Mouse (Mus musculus) stomach, embryonic 14.5 days (tissue): ENCODE data around the gene Atl3. TPM values are rescaled to one million over a fixed set of nuclear protein-coding genes. Genes with fewer than 3 reads are reported as not detected.

ENCODE experiments used
- polyA plus RNA-seq: library from polyadenylated mRNA; unstranded; fragments of >200 nt; fragmentation: Nextera tagmentation; extraction: Ambion mirVana; gene quantifications from 2 replicates; pipeline ENCODE4 v1.2.1, GENCODE M21; 2014

Atl3 gene
- polyA plus RNA-seq, 1 experiment from 2014 or later, result 21.0 TPM

Other genes with a start within 250 kb of the Atl3 start
- gene Rcor2, start 226.7 kb upstream of the Atl3 start, polyA plus RNA-seq, result 8.4 and 10.2 TPM in 2 replicates
- gene Mark2, start 152.2 kb upstream of the Atl3 start, polyA plus RNA-seq, result 54.4 and 63.4 TPM in 2 replicates
- 25.2 and 29.9 TPM in 2 replicates for gene Spindoc, start 111.0 kb upstream of the Atl3 start, polyA plus RNA-seq
- 13.8 TPM in 2 replicates for gene 2700081O15Rik, start 76.4 kb upstream of the Atl3 start, polyA plus RNA-seq
- 126 and 130 TPM in 2 replicates for gene Rtn3, start 10.8 kb upstream of the Atl3 start, polyA plus RNA-seq
- gene Pla2g16, start 63.4 kb downstream of the Atl3 start, polyA plus RNA-seq, result 7.6 and 8.1 TPM in 2 replicates
- 1.5 and 2.4 TPM in 2 replicates for gene Lgals12, start 113.2 kb downstream of the Atl3 start, polyA plus RNA-seq
- gene Hrasls5, start 118.5 kb downstream of the Atl3 start, polyA plus RNA-seq, result not detected in 2 replicates
- not detected in 2 replicates for gene Slc22a19, start 217.3 kb downstream of the Atl3 start, polyA plus RNA-seq